Mouse (Mus musculus) midbrain, postnatal 0 days (tissue): ENCODE measurements at regions not wholly inside any gene's neighbourhood (a gene's known extent, or its start where the extent isn't known, plus 50 kb on each side); places are given as distances from the start of the nearest gene placed in this dataset.
A peak's percentile ranks its signal among the peaks of the same experiment; 100 is the strongest.

ENCODE experiments used
- ATAC-seq: fragments of 200-750 bp; cut with Nextera tagmentation; 2 replicates; pipeline ENCODE4 v1.8.0; 2017; ENCODE audit warnings: moderate number of reproducible peaks, mild to moderate bottlenecking, moderate TSS enrichment, moderate library complexity; ENCODE audit not compliant: low FRiP score
- DNase-seq: peaks from one replicate; pipeline ENCODE4 v3.0.0-alpha.2; 2015; ENCODE audit warnings: low spot score
- H3K27ac ChIP-seq: fragments of 300-500 bp; sonication (generic); 2 replicates; pipeline ENCODE4 v1.5.1; 2014; ENCODE audit warnings: low read depth, mild to moderate bottlenecking, low read length, mixed read lengths
- H3K27me3 ChIP-seq: fragments of 300-500 bp; sonication (generic); 2 replicates; pipeline ENCODE4 v1.6.1; 2014; ENCODE audit warnings: low read length, control low read depth, mixed read lengths; ENCODE audit not compliant: insufficient read depth
- H3K36me3 ChIP-seq: fragments of 300-500 bp; sonication (generic); 2 replicates; pipeline ENCODE4 v1.6.1; 2014; ENCODE audit warnings: low read length, control low read depth, mixed read lengths; ENCODE audit not compliant: insufficient read depth
- H3K4me1 ChIP-seq: fragments of 300-500 bp; sonication (generic); 2 replicates; pipeline ENCODE4 v1.6.1; 2014; ENCODE audit warnings: mild to moderate bottlenecking, control low read depth, antibody characterized with exemption, low read length, mixed read lengths; ENCODE audit not compliant: insufficient read depth
- H3K4me2 ChIP-seq: fragments of 300-500 bp; sonication (generic); 2 replicates; pipeline ENCODE4 v1.6.1; 2014; ENCODE audit warnings: low read depth, mild to moderate bottlenecking, low read length, mixed read lengths; ENCODE audit not compliant: poor library complexity, severe bottlenecking
- H3K4me3 ChIP-seq: fragments of 300-500 bp; sonication (generic); 2 replicates; pipeline ENCODE4 v1.5.1; 2014; ENCODE audit warnings: low read depth, mild to moderate bottlenecking, low read length, moderate library complexity
- H3K9ac ChIP-seq: fragments of 300-500 bp; sonication (generic); replicated peaks from 2 replicates; pipeline ENCODE4 v1.6.1; 2014; ENCODE audit warnings: mild to moderate bottlenecking, low read length, moderate library complexity, mixed read lengths; ENCODE audit not compliant: poor library complexity, severe bottlenecking
- H3K9me3 ChIP-seq: fragments of 300-500 bp; sonication (generic); 2 replicates; pipeline ENCODE4 v1.6.1; 2016; ENCODE audit warnings: low read length, control low read depth
- CTCF ChIP-seq: IDR thresholded peaks from 2 replicates; pipeline ENCODE4 v1.5.1; 2016; ENCODE audit warnings: antibody characterized with exemption, mild to moderate bottlenecking
- WGBS: fragments of 180-500 bp; shearing (Covaris S2); extraction: QIAGEN DNeasy Blood & Tissue Kit; methylation state at CpG from one replicate; pipeline ENCODE4 v1.1.7; 2014; 5-methylcytosine and 5-hydroxymethylcytosine counted together

GRCm38 (mm10) chr5:47426467-47426866 is 556.5 kb upstream of the Slit2 start:
- no peak for TF ChIP-seq CTCF
- H3K4me1 ChIP-seq, result no peaks in the 10 kb centered on the region
- no peak overlapping the region for H3K4me2 ChIP-seq
- no peak overlapping the region for H3K27ac ChIP-seq
- H3K9ac ChIP-seq, result no peak overlapping the region
- H3K4me3 ChIP-seq, result no peak overlapping the region
- H3K9me3 ChIP-seq, result no peaks in the 10 kb centered on the region
- no peaks in the 10 kb centered on the region for H3K27me3 ChIP-seq
- 42% methylated on average over 6 of the region's 6 CpGs for WGBS
- ATAC-seq (no peak), DNase-seq (no peak)
- H3K36me3 ChIP-seq, result no peaks in the 10 kb centered on the region

DNA sequence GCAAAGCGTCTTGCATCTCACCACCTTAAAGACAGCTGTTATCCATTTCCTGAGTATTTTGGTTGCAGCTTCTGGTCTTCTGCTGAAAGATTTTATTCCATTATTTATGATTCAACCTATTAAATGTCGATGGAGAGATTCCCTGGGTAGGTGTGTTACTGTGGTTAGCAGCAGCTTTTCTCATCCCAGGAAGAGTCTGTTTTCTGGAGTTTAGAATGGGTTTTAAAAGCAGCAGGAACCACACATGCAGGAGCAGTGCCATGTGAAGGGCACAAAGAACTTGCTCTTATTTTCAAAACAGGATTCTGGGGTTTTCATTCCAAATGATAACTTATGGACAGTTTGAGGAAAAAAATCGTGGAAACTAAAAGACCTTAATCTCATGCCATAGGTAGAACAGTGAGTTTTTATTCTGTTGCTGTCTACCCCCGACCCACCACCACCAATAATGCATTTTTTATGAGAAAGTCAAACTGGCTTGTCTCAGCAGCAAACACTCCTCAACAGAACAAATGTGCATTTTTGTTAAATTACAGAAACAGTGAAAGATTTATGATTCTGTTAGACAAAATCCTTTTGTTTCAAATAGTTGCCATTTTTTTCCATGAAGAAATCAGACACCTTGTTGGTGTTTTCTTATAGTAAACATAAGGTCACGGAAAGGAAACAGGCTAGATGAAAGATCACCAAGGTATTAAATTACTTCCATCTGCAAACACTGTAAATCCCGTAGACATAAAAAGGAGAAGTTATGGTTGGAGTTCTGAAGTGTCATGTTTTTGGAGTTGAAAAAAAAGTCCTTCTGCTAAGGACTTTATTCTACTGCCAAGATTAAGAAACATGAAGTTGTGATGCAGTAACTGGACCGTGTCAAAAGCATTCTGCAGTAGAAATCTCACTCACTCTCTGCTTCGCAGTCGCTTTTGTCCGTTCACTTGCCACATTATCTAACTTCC is 553.4 kb upstream of the Slit2 start:
- Histone ChIP-seq H3K4me3 (no peak overlapping the region), H3K36me3 (no peaks in the 10 kb centered on the region), H3K4me2 (no peak overlapping the region), H3K4me1 (no peaks in the 10 kb centered on the region), H3K27ac (no peak overlapping the region), H3K27me3 (no peaks in the 10 kb centered on the region), H3K9me3 (no peaks in the 10 kb centered on the region), H3K9ac (no peak overlapping the region)
- ATAC-seq (no peak), DNase-seq (no peak)
- TF ChIP-seq CTCF, result no peak
- 65% methylated on average over 10 of the region's 10 CpGs for WGBS

DNA sequence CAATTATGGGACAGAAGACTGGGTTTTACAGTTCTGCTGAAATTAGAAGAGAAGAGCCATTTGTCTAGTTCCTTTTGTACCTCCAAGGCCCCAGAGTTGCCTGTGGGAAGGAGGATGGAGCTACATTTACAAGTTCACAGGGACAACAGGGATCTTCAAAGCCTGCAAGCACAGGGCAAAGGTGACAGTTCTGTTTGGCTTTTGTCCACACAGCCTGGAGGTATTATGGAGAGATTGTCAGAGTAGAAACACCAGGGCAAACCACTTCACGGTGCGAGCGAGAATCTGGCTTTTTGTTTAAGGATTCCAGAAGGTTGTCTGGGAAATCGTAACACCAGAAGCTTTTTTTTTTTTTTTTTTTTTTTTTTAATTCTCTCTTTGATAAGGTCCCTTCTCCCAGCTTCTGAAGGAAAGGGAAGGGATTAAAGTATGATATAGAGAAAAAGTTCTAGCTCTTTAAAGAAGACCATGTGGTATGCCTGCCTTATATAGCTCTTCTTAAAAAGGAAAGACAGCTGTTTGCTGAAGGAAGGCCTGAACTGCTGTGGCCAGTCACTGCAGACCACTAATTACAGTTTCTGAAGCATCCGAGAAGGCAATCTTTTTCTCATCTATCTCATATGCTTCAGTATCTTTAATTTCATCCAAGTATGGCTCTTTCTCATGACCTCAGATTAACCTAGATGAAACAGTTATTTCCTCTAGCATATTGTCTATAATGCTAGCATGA is 551.2 kb upstream of the Slit2 start:
- Histone ChIP-seq H3K36me3 (no peaks in the 10 kb centered on the region), H3K4me2 (no peak overlapping the region), H3K27ac (no peak overlapping the region), H3K9ac (no peak overlapping the region), H3K9me3 (no peaks in the 10 kb centered on the region), H3K4me3 (no peak overlapping the region), H3K27me3 (no peaks in the 10 kb centered on the region), H3K4me1 (no peaks in the 10 kb centered on the region)
- 35% methylated on average over 5 of the region's 5 CpGs for WGBS
- peak; percentile 6 for DNase-seq
- ATAC-seq, result no peak
- TF ChIP-seq CTCF, result no peak

GRCm38 (mm10) chr5:47436455-47436854 is 546.5 kb upstream of the Slit2 start:
- Histone ChIP-seq H3K9me3 (no peaks in the 10 kb centered on the region), H3K36me3 (no peaks in the 10 kb centered on the region), H3K4me1 (no peaks in the 10 kb centered on the region), H3K27ac (no peak overlapping the region), H3K4me3 (no peak overlapping the region), H3K9ac (no peak overlapping the region), H3K4me2 (no peak overlapping the region), H3K27me3 (no peaks in the 10 kb centered on the region)
- DNase-seq (no peak), ATAC-seq (no peak)
- no peak for TF ChIP-seq CTCF
- WGBS, result 66% methylated on average over 3 of the region's 3 CpGs

DNA sequence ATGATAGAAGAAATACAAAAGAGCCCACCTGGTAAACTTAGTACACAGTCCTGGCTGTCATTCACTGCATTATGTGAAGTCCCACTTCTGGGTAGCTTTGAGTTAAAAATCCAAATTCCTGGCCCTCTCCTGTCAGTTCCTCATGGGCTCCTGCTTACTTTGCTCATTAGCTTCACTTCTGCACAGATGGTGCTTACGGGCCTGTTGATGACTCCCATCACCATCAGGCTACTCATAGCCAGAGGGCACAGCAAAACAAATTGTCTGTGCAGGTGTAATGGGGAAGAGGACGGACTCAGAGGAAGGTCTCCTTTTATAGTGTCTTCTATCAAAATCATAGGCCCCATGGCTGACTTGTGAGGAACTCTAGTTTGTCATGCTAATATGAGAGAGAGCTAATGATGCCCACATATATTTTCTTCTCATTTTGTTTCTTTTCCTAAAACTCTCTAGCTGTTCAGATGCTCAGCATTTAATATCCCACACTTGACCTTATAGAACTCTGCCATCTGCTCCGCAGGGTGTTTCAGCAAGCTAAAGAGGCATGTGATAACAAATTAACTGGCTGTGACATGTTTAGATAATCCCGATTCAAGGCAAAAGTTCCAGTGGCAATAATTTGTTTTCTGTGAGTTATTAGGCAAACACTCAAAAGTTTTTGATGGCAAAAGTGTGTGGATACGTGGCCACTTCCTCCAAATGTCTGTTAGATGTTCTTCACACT is 536.5 kb upstream of the Slit2 start:
- no peak overlapping the region for H3K4me2 ChIP-seq
- H3K9me3 ChIP-seq, result no peaks in the 10 kb centered on the region
- ATAC-seq (no peak), DNase-seq (no peak)
- H3K27me3 ChIP-seq, result no peaks in the 10 kb centered on the region
- H3K9ac ChIP-seq, result no peak overlapping the region
- no peaks in the 10 kb centered on the region for H3K4me1 ChIP-seq
- 67% methylated on average over 5 of the region's 5 CpGs for WGBS
- no peak for TF ChIP-seq CTCF
- H3K36me3 ChIP-seq, result no peaks in the 10 kb centered on the region
- H3K27ac ChIP-seq, result no peak overlapping the region
- H3K4me3 ChIP-seq, result no peak overlapping the region
